Mouse (Mus musculus) heart, embryonic 15.5 days (tissue): Measurements from ENCODE around the gene Map1s. TPM values are rescaled to one million over a fixed set of nuclear protein-coding genes. Genes with fewer than 3 reads are reported as not detected.
A peak's percentile ranks its signal among the peaks of the same experiment; 100 is the strongest.

ENCODE experiments used
- ATAC-seq: fragments of 200-750 bp; cut with Nextera tagmentation; replicated peaks from 2 replicates; pipeline ENCODE4 v1.8.0; 2017; ENCODE audit warnings: low read depth, moderate TSS enrichment; ENCODE audit not compliant: insufficient number of reproducible peaks, insufficient read depth, low FRiP score
- H3K27ac ChIP-seq: fragments of 300-500 bp; sonication (generic); 2 replicates; pipeline ENCODE4 v1.5.1; 2015; ENCODE audit warnings: mild to moderate bottlenecking, inconsistent platforms
- H3K27me3 ChIP-seq: fragments of 300-500 bp; sonication (generic); 2 replicates; pipeline ENCODE4 v1.6.1; 2015; ENCODE audit warnings: inconsistent platforms
- H3K36me3 ChIP-seq: fragments of 300-500 bp; sonication (generic); 2 replicates; pipeline ENCODE4 v1.6.1; 2015; ENCODE audit warnings: mild to moderate bottlenecking, inconsistent platforms
- H3K4me1 ChIP-seq: fragments of 300-500 bp; sonication (generic); replicated peaks from 2 replicates; pipeline ENCODE4 v1.6.1; 2015; ENCODE audit warnings: inconsistent platforms
- H3K4me2 ChIP-seq: fragments of 300-500 bp; sonication (generic); 2 replicates; pipeline ENCODE4 v1.6.1; 2015; ENCODE audit warnings: inconsistent platforms, mild to moderate bottlenecking, moderate library complexity
- H3K4me3 ChIP-seq: fragments of 300-500 bp; sonication (generic); 2 replicates; pipeline ENCODE4 v1.5.1; 2015; ENCODE audit warnings: mild to moderate bottlenecking, inconsistent platforms
- H3K9ac ChIP-seq: fragments of 300-500 bp; sonication (generic); 2 replicates; pipeline ENCODE4 v1.6.1; 2015; ENCODE audit warnings: mild to moderate bottlenecking, inconsistent platforms
- H3K9me3 ChIP-seq: fragments of 300-500 bp; sonication (generic); replicated peaks from 2 replicates; pipeline ENCODE4 v1.6.1; 2016; ENCODE audit warnings: inconsistent platforms
- WGBS: fragments of 180-500 bp; shearing (Covaris S2); methylation state at CpG from one replicate; pipeline ENCODE4 v1.1.7; 2015; ENCODE audit warnings: mixed read lengths; 5-methylcytosine and 5-hydroxymethylcytosine counted together
- polyA plus RNA-seq: library from polyadenylated mRNA; unstranded; fragments of >200 nt; fragmentation: Nextera tagmentation; extraction: Ambion mirVana; gene quantifications from 2 replicates; pipeline ENCODE4 v1.2.1, GENCODE M21; 2015

Gene Map1s
- polyA plus RNA-seq, 1 experiment from 2014 or later: 30.3 TPM

- Histone ChIP-seq H3K36me3 (no peaks in the 10 kb centered on the region), H3K27me3 (peaks cover 33% of the 10 kb centered on the region), H3K4me2 (peak overlapping the region; percentile 91; the same call in 1 of the 2 replicates), H3K4me1 (peaks cover 58% of the 10 kb centered on the region), H3K27ac (no peak overlapping the region), H3K9me3 (no peaks in the 10 kb centered on the region), H3K9ac (no peak overlapping the region), H3K4me3 (no peak overlapping the region)
- 86% methylated on average over 7 of the region's 7 CpGs for WGBS
- no peak for ATAC-seq
These were observed 39.2 kb upstream of the Map1s start for GRCm38 (mm10) chr8:70866566-70866965.

- H3K9ac ChIP-seq: peak overlapping the region; percentile 22; the same call in 1 of the 2 replicates
- no peaks in the 10 kb centered on the region for H3K36me3 ChIP-seq
- 30% methylated on average over 40 of the region's 40 CpGs for WGBS
- H3K4me3 ChIP-seq: peak overlapping the region; percentile 14; the same call in 1 of the 2 replicates
- H3K27ac ChIP-seq: no peak overlapping the region
- H3K27me3 ChIP-seq: 0 out of 2 replicates have a peak, but pooled peaks cover 14% of the 10 kb centered on the region
- no peaks in the 10 kb centered on the region for H3K9me3 ChIP-seq
- H3K4me2 ChIP-seq: peak overlapping the region; percentile 44
- ATAC-seq: no peak
- H3K4me1 ChIP-seq: peaks cover 48% of the 10 kb centered on the region
These were observed 37.1 kb upstream of the Map1s start for GRCm38 (mm10) chr8:70868559-70869198.

- peak overlapping the region; percentile 22; the same call in 1 of the 2 replicates for H3K9ac ChIP-seq
- H3K9me3 ChIP-seq: no peaks in the 10 kb centered on the region
- H3K27ac ChIP-seq: no peak overlapping the region
- 0 out of 2 replicates have a peak, but pooled peaks cover 9% of the 10 kb centered on the region for H3K27me3 ChIP-seq
- no peaks in the 10 kb centered on the region for H3K36me3 ChIP-seq
- peaks cover 45% of the 10 kb centered on the region for H3K4me1 ChIP-seq
- peak overlapping the region; percentile 44 for H3K4me2 ChIP-seq
- 0 out of 2 replicates have a peak overlapping the region, but pooled peaks have one; percentile 14 for H3K4me3 ChIP-seq
- ATAC-seq: no peak
- WGBS: 34% methylated on average over 5 of the region's 5 CpGs
These were observed 36.5 kb upstream of the Map1s start for GRCm38 (mm10) chr8:70869199-70869571.

- H3K4me2 ChIP-seq: no peak overlapping the region
- ATAC-seq: no peak
- H3K4me3 ChIP-seq: no peak overlapping the region
- H3K9me3 ChIP-seq: no peaks in the 10 kb centered on the region
- 51% methylated on average over 16 of the region's 16 CpGs for WGBS
- H3K4me1 ChIP-seq: peaks cover 41% of the 10 kb centered on the region
- 0 out of 2 replicates have a peak, but pooled peaks cover 5% of the 10 kb centered on the region for H3K27me3 ChIP-seq
- no peak overlapping the region for H3K27ac ChIP-seq
- H3K36me3 ChIP-seq: no peaks in the 10 kb centered on the region
- no peak overlapping the region for H3K9ac ChIP-seq
These were observed 36.1 kb upstream of the Map1s start for GRCm38 (mm10) chr8:70869601-70870041.

- no peaks in the 10 kb centered on the region for H3K9me3 ChIP-seq
- no peak overlapping the region for H3K9ac ChIP-seq
- H3K36me3 ChIP-seq: no peaks in the 10 kb centered on the region
- no peak overlapping the region for H3K4me2 ChIP-seq
- H3K27ac ChIP-seq: no peak overlapping the region
- H3K27me3 ChIP-seq: 0 out of 2 replicates have a peak, but pooled peaks cover 5% of the 10 kb centered on the region
- ATAC-seq: no peak
- WGBS: 78% methylated on average over 5 of the region's 5 CpGs
- peaks cover 32% of the 10 kb centered on the region for H3K4me1 ChIP-seq
- H3K4me3 ChIP-seq: no peak overlapping the region
These were observed 34.4 kb upstream of the Map1s start for GRCm38 (mm10) chr8:70871195-70871807.

GRCm38 (mm10) chr8:70872643-70873363 lies 32.9 kb upstream of the Map1s start:
- peak overlapping the region; percentile 90 for H3K4me3 ChIP-seq
- peak overlapping the region; percentile 75 for H3K9ac ChIP-seq
- H3K27me3 ChIP-seq: no peaks in the 10 kb centered on the region
- peak overlapping the region; percentile 78 for H3K27ac ChIP-seq
- no peaks in the 10 kb centered on the region for H3K36me3 ChIP-seq
- H3K4me1 ChIP-seq: peaks cover 29% of the 10 kb centered on the region
- 4% methylated on average over 31 of the region's 31 CpGs for WGBS
- no peaks in the 10 kb centered on the region for H3K9me3 ChIP-seq
- no peak; the same call in 1 of the 2 replicates for ATAC-seq
- peak overlapping the region; percentile 94 for H3K4me2 ChIP-seq

- H3K27ac ChIP-seq: peak within 1 kb of the TSS; percentile 78
- ATAC-seq: peak; percentile 85
- WGBS: under 1% methylated on average over 46 of the region's 46 CpGs
These were observed 32.3 kb upstream of the Map1s start, which contains the start of gene Ccdc124 for GRCm38 (mm10) chr8:70873364-70873985. TSS of gene Ccdc124 (minus strand) at chr8:70873935.

GRCm38 (mm10) chr8:70874441-70874840 lies 31.3 kb upstream of the Map1s start:
- H3K9me3 ChIP-seq: no peaks in the 10 kb centered on the region
- H3K36me3 ChIP-seq: no peaks in the 10 kb centered on the region
- H3K4me3 ChIP-seq: no peak overlapping the region
- WGBS: 87% methylated on average over 13 of the region's 13 CpGs
- no peak for ATAC-seq
- peaks cover 13% of the 10 kb centered on the region for H3K4me1 ChIP-seq
- no peak overlapping the region for H3K4me2 ChIP-seq
- H3K27me3 ChIP-seq: no peaks in the 10 kb centered on the region
- no peak overlapping the region for H3K27ac ChIP-seq
- no peak overlapping the region for H3K9ac ChIP-seq

More at GRCm38 (mm10) chr8:70873364-70873985, 32.3 kb upstream of the Map1s start, which contains the start of gene Ccdc124:
- H3K36me3 ChIP-seq: no peaks in the 10 kb centered on the region
- no peaks in the 10 kb centered on the region for H3K27me3 ChIP-seq
- peak within 1 kb of the TSS; percentile 90 for H3K4me3 ChIP-seq
- peak within 1 kb of the TSS; percentile 94 for H3K4me2 ChIP-seq
- peaks cover 23% of the 10 kb centered on the region for H3K4me1 ChIP-seq
- H3K9me3 ChIP-seq: no peaks in the 10 kb centered on the region
- peak within 1 kb of the TSS; percentile 75 for H3K9ac ChIP-seq

- H3K36me3 ChIP-seq: no peaks in the 10 kb centered on the region
- H3K27ac ChIP-seq: no peak overlapping the region
- no peaks in the 10 kb centered on the region for H3K9me3 ChIP-seq
- no peaks in the 10 kb centered on the region for H3K27me3 ChIP-seq
- no peak overlapping the region for H3K4me3 ChIP-seq
- H3K4me2 ChIP-seq: no peak overlapping the region
- H3K9ac ChIP-seq: no peak overlapping the region
- WGBS: 50% methylated on average over 4 of the region's 4 CpGs
- ATAC-seq: no peak
- H3K4me1 ChIP-seq: peaks cover 23% of the 10 kb centered on the region
These were observed 29.4 kb upstream of the Map1s start for GRCm38 (mm10) chr8:70876382-70876781.

- no peak overlapping the region for H3K4me2 ChIP-seq
- H3K4me1 ChIP-seq: peaks cover 18% of the 10 kb centered on the region
- H3K27ac ChIP-seq: no peak overlapping the region
- H3K27me3 ChIP-seq: peaks cover 3% of the 10 kb centered on the region; the same call in 1 of the 2 replicates
- H3K9me3 ChIP-seq: no peaks in the 10 kb centered on the region
- H3K9ac ChIP-seq: no peak overlapping the region
- ATAC-seq: no peak
- no peak overlapping the region for H3K4me3 ChIP-seq
- H3K36me3 ChIP-seq: no peaks in the 10 kb centered on the region
- 26% methylated on average over 2 of the region's 2 CpGs for WGBS
These were observed 27.6 kb upstream of the Map1s start for GRCm38 (mm10) chr8:70878178-70878577.

- H3K4me3 ChIP-seq: no peak overlapping the region
- no peaks in the 10 kb centered on the region for H3K9me3 ChIP-seq
- peaks cover 3% of the 10 kb centered on the region; the same call in 1 of the 2 replicates for H3K27me3 ChIP-seq
- peaks cover 14% of the 10 kb centered on the region for H3K4me1 ChIP-seq
- H3K36me3 ChIP-seq: no peaks in the 10 kb centered on the region
- H3K9ac ChIP-seq: no peak overlapping the region
- ATAC-seq: no peak
- WGBS: 55% methylated on average over 4 of the region's 4 CpGs
- no peak overlapping the region for H3K27ac ChIP-seq
- no peak overlapping the region for H3K4me2 ChIP-seq
These were observed 26.2 kb upstream of the Map1s start for GRCm38 (mm10) chr8:70879500-70879899.
